Mouse (Mus musculus) liver, adult 2 months (tissue): ENCODE measurements at regions not wholly inside any gene's neighbourhood (a gene's known extent, or its start where the extent isn't known, plus 50 kb on each side); places are given as distances from the start of the nearest gene placed in this dataset.

Experiments
- CTCF ChIP-seq: fragments of 200-500 bp; IDR thresholded peaks from 2 replicates; pipeline ENCODE4 v1.5.1; 2011; ENCODE audit warnings: low read depth, low read length, control low read depth
- POLR2A ChIP-seq: fragments of 200-500 bp; IDR thresholded peaks from 2 replicates; pipeline ENCODE4 v1.6.1; 2011; ENCODE audit warnings: low read length, control low read depth; ENCODE audit not compliant: insufficient read depth; ENCODE audit errors: extremely low read depth

DNA sequence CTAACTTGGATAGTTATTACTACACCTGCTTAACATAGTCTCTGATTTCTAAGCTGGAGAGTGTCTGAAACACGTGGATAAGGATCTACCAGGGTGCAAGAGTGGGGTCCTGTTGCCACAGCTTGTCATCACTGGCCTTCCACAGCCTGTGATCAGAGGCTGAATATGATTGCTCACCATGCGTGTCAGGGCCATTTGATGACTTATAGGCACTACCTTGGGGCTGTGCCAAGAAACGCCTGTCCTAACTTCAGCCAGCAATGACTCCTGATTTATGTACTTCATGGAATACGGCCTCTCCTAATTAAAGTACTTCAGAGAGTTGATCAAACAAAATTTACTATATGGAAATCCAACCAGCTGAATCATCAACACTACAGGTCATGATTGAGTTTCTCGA lies 480.1 kb downstream of the 1700129C05Rik start:
- TF ChIP-seq CTCF (no peak), POLR2A (no peak)
